Mouse (Mus musculus) brown adipose tissue, adult 24 weeks (tissue): ENCODE data around the gene Slco4a1. TPM values are rescaled to one million over a fixed set of nuclear protein-coding genes. Genes with fewer than 3 reads are reported as not detected.
A peak's percentile ranks its signal among the peaks of the same experiment; 100 is the strongest.

Source experiments
- H3K27ac ChIP-seq: fragments of 200-500 bp; replicated peaks from 2 replicates; pipeline ENCODE4 v1.5.1; 2012; ENCODE audit warnings: low read depth, mild to moderate bottlenecking, low read length
- H3K4me1 ChIP-seq: fragments of 200-500 bp; 2 replicates; pipeline ENCODE4 v1.6.1; 2012; ENCODE audit warnings: low read length, mixed read lengths; ENCODE audit not compliant: control insufficient read depth, insufficient read depth, insufficient read length
- H3K4me3 ChIP-seq: fragments of 200-500 bp; 2 replicates; pipeline ENCODE4 v1.5.1; 2012; ENCODE audit warnings: low read depth, mild to moderate bottlenecking, low read length, moderate library complexity; ENCODE audit not compliant: insufficient read depth
- polyA plus RNA-seq: library from polyadenylated mRNA; stranded (reverse); fragments of >200 nt; gene quantifications from 2 replicates; pipeline ENCODE4 v1.2.4, GENCODE M21; 2012; ENCODE audit not compliant: missing spikeins, insufficient read depth, insufficient read length

Gene Slco4a1
- polyA plus RNA-seq, 1 experiment = 1.8 TPM

GRCm38 (mm10) chr2:180468871-180469270 is 12.8 kb downstream of the Slco4a1 start:
- Histone ChIP-seq H3K27ac (peak overlapping the region; percentile 53), H3K4me3 (no peak overlapping the region)

GRCm38 (mm10) chr2:180469768-180470167 is 13.7 kb downstream of the Slco4a1 start:
- Histone ChIP-seq H3K27ac (peak overlapping the region; percentile 51; the same call in 1 of the 2 replicates), H3K4me1 (peaks cover 8% of the 10 kb centered on the region; the same call in 1 of the 2 replicates), H3K4me3 (no peak overlapping the region)

More at GRCm38 (mm10) chr2:180468871-180469270, 12.8 kb downstream of the Slco4a1 start:
- H3K4me1 ChIP-seq = peaks cover 8% of the 10 kb centered on the region; the same call in 1 of the 2 replicates

GRCm38 (mm10) chr2:180472306-180473079 is 16.4 kb downstream of the Slco4a1 start:
- H3K4me1 ChIP-seq = peaks cover 8% of the 10 kb centered on the region; the same call in 1 of the 2 replicates
- H3K27ac ChIP-seq = no peak overlapping the region
- no peak overlapping the region for H3K4me3 ChIP-seq

- Histone ChIP-seq H3K27ac (no peak overlapping the region), H3K4me3 (no peak overlapping the region), H3K4me1 (peaks cover 8% of the 10 kb centered on the region; the same call in 1 of the 2 replicates)
Observed at GRCm38 (mm10) chr2:180473080-180473440, 17.0 kb downstream of the Slco4a1 start.

- no peaks in the 10 kb centered on the region for H3K4me1 ChIP-seq
- H3K27ac ChIP-seq = no peak overlapping the region
- no peak overlapping the region for H3K4me3 ChIP-seq
Observed at GRCm38 (mm10) chr2:180474864-180475263, 18.8 kb downstream of the Slco4a1 start.

GRCm38 (mm10) chr2:180482274-180482673 is 26.2 kb downstream of the Slco4a1 start:
- no peak overlapping the region for H3K4me3 ChIP-seq
- no peaks in the 10 kb centered on the region for H3K4me1 ChIP-seq
- H3K27ac ChIP-seq = no peak overlapping the region

- Histone ChIP-seq H3K4me3 (no peak overlapping the region), H3K4me1 (no peaks in the 10 kb centered on the region), H3K27ac (no peak overlapping the region)
Observed at GRCm38 (mm10) chr2:180484882-180485281, 28.8 kb downstream of the Slco4a1 start.

- H3K4me1 ChIP-seq = no peaks in the 10 kb centered on the region
- H3K4me3 ChIP-seq = no peak overlapping the region
- H3K27ac ChIP-seq = no peak overlapping the region
Observed at GRCm38 (mm10) chr2:180485306-180485705, 29.3 kb downstream of the Slco4a1 start.

- Histone ChIP-seq H3K4me3 (no peak overlapping the region), H3K27ac (no peak overlapping the region)
Observed at GRCm38 (mm10) chr2:180488210-180488751, 32.2 kb downstream of the Slco4a1 start.

GRCm38 (mm10) chr2:180495906-180496305 is 39.9 kb downstream of the Slco4a1 start:
- no peaks in the 10 kb centered on the region for H3K4me1 ChIP-seq

More at GRCm38 (mm10) chr2:180488210-180488751, 32.2 kb downstream of the Slco4a1 start:
- H3K4me1 ChIP-seq = no peaks in the 10 kb centered on the region

GRCm38 (mm10) chr2:180499741-180500140 is 43.7 kb downstream of the Slco4a1 start, which contains the start of gene Ntsr1:
TSS of gene Ntsr1 (plus strand) at chr2:180499976.
- Histone ChIP-seq H3K4me1 (no peaks in the 10 kb centered on the region), H3K4me3 (no peak within 1 kb of the TSS), H3K27ac (no peak within 1 kb of the TSS)

More at GRCm38 (mm10) chr2:180495906-180496305, 39.9 kb downstream of the Slco4a1 start:
- H3K27ac ChIP-seq = no peak overlapping the region
- H3K4me3 ChIP-seq = no peak overlapping the region

GRCm38 (mm10) chr2:180500726-180501125 is 44.7 kb downstream of the Slco4a1 start:
- Histone ChIP-seq H3K4me1 (no peaks in the 10 kb centered on the region), H3K27ac (no peak overlapping the region), H3K4me3 (no peak overlapping the region)

GRCm38 (mm10) chr2:180501217-180501967 is 45.3 kb downstream of the Slco4a1 start:
- H3K4me3 ChIP-seq = no peak overlapping the region
- H3K27ac ChIP-seq = no peak overlapping the region
- H3K4me1 ChIP-seq = no peaks in the 10 kb centered on the region

- Histone ChIP-seq H3K4me3 (no peak overlapping the region), H3K4me1 (no peaks in the 10 kb centered on the region), H3K27ac (no peak overlapping the region)
Observed at GRCm38 (mm10) chr2:180506281-180506680, 50.2 kb downstream of the Slco4a1 start.

- peaks cover 2% of the 10 kb centered on the region; the same call in 1 of the 2 replicates for H3K4me1 ChIP-seq
- no peak overlapping the region for H3K4me3 ChIP-seq
Observed at GRCm38 (mm10) chr2:180508455-180509115, 52.5 kb downstream of the Slco4a1 start.

More at GRCm38 (mm10) chr2:180508455-180509115, 52.5 kb downstream of the Slco4a1 start:
- H3K27ac ChIP-seq = no peak overlapping the region
